Mouse (Mus musculus) kidney, postnatal 36 days (tissue): ENCODE results near the gene Sbk1.

Experiments
- DNase-seq, 2 experiments: peaks; one replicate each; pipeline ENCODE4 v3.0.0; 2021 to 2022; ENCODE audit warnings: mixed read lengths in 2 of 2

Gene Sbk1

GRCm38 (mm10) chr7:126340896-126341295 is 68.5 kb downstream of the Sbk1 start:
- DNase-seq, result no peak
